Mouse (Mus musculus): Measurements from ENCODE around the gene Eno3. TPM values are rescaled to one million over a fixed set of nuclear protein-coding genes. Genes with fewer than 3 reads are reported as not detected.

Eno3 gene
- polyA plus RNA-seq, 1 experiment from 2014 or later: 14.5 TPM

- H3K4me2 ChIP-seq (replicated peaks; ENCODE audit: low read depth, low read length): peak overlapping the region; percentile 75
- H3K9ac ChIP-seq (replicated peaks; ENCODE audit: low read depth, low read length): peak overlapping the region; percentile 66
- WGBS: 16% methylated on average over 3 of the region's 3 CpGs
- peaks cover 23% of the 10 kb centered on the region for H3K4me1 ChIP-seq (ENCODE audit: control insufficient read depth, insufficient read depth, low read length)
- no peak for ATAC-seq (ENCODE audit: insufficient number of reproducible peaks, insufficient read depth, low FRiP score, low read depth)
- peak overlapping the region; percentile 72 for H3K4me3 ChIP-seq (ENCODE audit: low read depth, low read length)
- peak overlapping the region; percentile 73 for H3K27ac ChIP-seq (ENCODE audit: low read length)
- H3K9me3 ChIP-seq (ENCODE audit: control insufficient read depth, low read depth, low read length): no peaks in the 10 kb centered on the region
- H3K36me3 ChIP-seq (ENCODE audit: control insufficient read depth, insufficient read depth, low read length): peaks cover 44% of the 10 kb centered on the region
- no peaks in the 10 kb centered on the region for H3K27me3 ChIP-seq (ENCODE audit: control insufficient read depth, insufficient read depth, low read length)
These were observed 10.8 kb upstream of the Eno3 start for GRCm38 (mm10) chr11:70646259-70646555.

GRCm38 (mm10) chr11:70646691-70647650 lies 10.0 kb upstream of the Eno3 start, which contains the start of the genes Rnf167 and Slc25a11:
TSS of gene Rnf167 (plus strand) at chr11:70647235.
TSS of gene Slc25a11 (minus strand) at chr11:70647479.
- peak within 1 kb of the TSS; percentile 92 for H3K27ac ChIP-seq (ENCODE audit: low read length)
- H3K9ac ChIP-seq (replicated peaks; ENCODE audit: low read depth, low read length): peak within 1 kb of the TSS; percentile 66
- H3K4me1 ChIP-seq (ENCODE audit: control insufficient read depth, insufficient read depth, low read length): peaks cover 27% of the 10 kb centered on the region
- H3K36me3 ChIP-seq (ENCODE audit: control insufficient read depth, insufficient read depth, low read length): peaks cover 51% of the 10 kb centered on the region
- peak within 1 kb of the TSS; percentile 72 for H3K4me3 ChIP-seq (ENCODE audit: low read depth, low read length)
- H3K27me3 ChIP-seq (ENCODE audit: control insufficient read depth, insufficient read depth, low read length): no peaks in the 10 kb centered on the region
- no peaks in the 10 kb centered on the region for H3K9me3 ChIP-seq (ENCODE audit: control insufficient read depth, low read depth, low read length)
- H3K4me2 ChIP-seq (replicated peaks; ENCODE audit: low read depth, low read length): peak within 1 kb of the TSS; percentile 90
- ATAC-seq (ENCODE audit: insufficient number of reproducible peaks, insufficient read depth, low FRiP score, low read depth): peak; percentile 89
- under 1% methylated on average over 63 of the region's 63 CpGs for WGBS

- Histone ChIP-seq H3K4me2 (replicated peaks; ENCODE audit: low read depth, low read length) (peak overlapping the region; percentile 90), H3K27me3 (ENCODE audit: control insufficient read depth, insufficient read depth, low read length) (no peaks in the 10 kb centered on the region), H3K36me3 (ENCODE audit: control insufficient read depth, insufficient read depth, low read length) (peaks cover 56% of the 10 kb centered on the region), H3K27ac (ENCODE audit: low read length) (peak overlapping the region; percentile 92), H3K4me3 (ENCODE audit: low read depth, low read length) (peak overlapping the region; percentile 72), H3K9me3 (ENCODE audit: control insufficient read depth, low read depth, low read length) (no peaks in the 10 kb centered on the region), H3K4me1 (ENCODE audit: control insufficient read depth, insufficient read depth, low read length) (peaks cover 36% of the 10 kb centered on the region), H3K9ac (replicated peaks; ENCODE audit: low read depth, low read length) (peak overlapping the region; percentile 59)
- WGBS: 2% methylated on average over 28 of the region's 28 CpGs
- ATAC-seq (ENCODE audit: insufficient number of reproducible peaks, insufficient read depth, low FRiP score, low read depth): no peak
These were observed 9.1 kb upstream of the Eno3 start for GRCm38 (mm10) chr11:70647716-70648420.

GRCm38 (mm10) chr11:70648512-70648911 lies 8.5 kb upstream of the Eno3 start:
- peak overlapping the region; percentile 90 for H3K4me2 ChIP-seq (replicated peaks; ENCODE audit: low read depth, low read length)
- peaks cover 38% of the 10 kb centered on the region for H3K4me1 ChIP-seq (ENCODE audit: control insufficient read depth, insufficient read depth, low read length)
- no peak overlapping the region for H3K27ac ChIP-seq (ENCODE audit: low read length)
- 81% methylated on average over 4 of the region's 4 CpGs for WGBS
- no peaks in the 10 kb centered on the region for H3K9me3 ChIP-seq (ENCODE audit: control insufficient read depth, low read depth, low read length)
- H3K27me3 ChIP-seq (ENCODE audit: control insufficient read depth, insufficient read depth, low read length): no peaks in the 10 kb centered on the region
- H3K36me3 ChIP-seq (ENCODE audit: control insufficient read depth, insufficient read depth, low read length): peaks cover 53% of the 10 kb centered on the region
- H3K4me3 ChIP-seq (ENCODE audit: low read depth, low read length): peak overlapping the region; percentile 72
- no peak for ATAC-seq (ENCODE audit: insufficient number of reproducible peaks, insufficient read depth, low FRiP score, low read depth)
- peak overlapping the region; percentile 59; the same call in 1 of the 2 replicates for H3K9ac ChIP-seq (replicated peaks; ENCODE audit: low read depth, low read length)

GRCm38 (mm10) chr11:70649185-70649734 lies 7.7 kb upstream of the Eno3 start:
- peaks cover 38% of the 10 kb centered on the region for H3K4me1 ChIP-seq (ENCODE audit: control insufficient read depth, insufficient read depth, low read length)
- H3K27ac ChIP-seq (ENCODE audit: low read length): peak overlapping the region; percentile 45; the same call in 1 of the 2 replicates
- WGBS: 83% methylated on average over 8 of the region's 8 CpGs
- no peak overlapping the region for H3K9ac ChIP-seq (replicated peaks; ENCODE audit: low read depth, low read length)
- H3K36me3 ChIP-seq (ENCODE audit: control insufficient read depth, insufficient read depth, low read length): peaks cover 51% of the 10 kb centered on the region
- no peak for ATAC-seq (ENCODE audit: insufficient number of reproducible peaks, insufficient read depth, low FRiP score, low read depth)
- H3K9me3 ChIP-seq (ENCODE audit: control insufficient read depth, low read depth, low read length): no peaks in the 10 kb centered on the region
- H3K4me3 ChIP-seq (ENCODE audit: low read depth, low read length): no peak overlapping the region; the same call in 1 of the 2 replicates
- no peaks in the 10 kb centered on the region for H3K27me3 ChIP-seq (ENCODE audit: control insufficient read depth, insufficient read depth, low read length)
- H3K4me2 ChIP-seq (replicated peaks; ENCODE audit: low read depth, low read length): no peak overlapping the region

- ATAC-seq (ENCODE audit: insufficient number of reproducible peaks, insufficient read depth, low FRiP score, low read depth): no peak
- peak overlapping the region; percentile 63 for H3K27ac ChIP-seq (ENCODE audit: low read length)
- H3K27me3 ChIP-seq (ENCODE audit: control insufficient read depth, insufficient read depth, low read length): no peaks in the 10 kb centered on the region
- H3K9ac ChIP-seq (replicated peaks; ENCODE audit: low read depth, low read length): no peak overlapping the region
- H3K4me2 ChIP-seq (replicated peaks; ENCODE audit: low read depth, low read length): peak overlapping the region; percentile 85; the same call in 1 of the 2 replicates
- peaks cover 35% of the 10 kb centered on the region for H3K4me1 ChIP-seq (ENCODE audit: control insufficient read depth, insufficient read depth, low read length)
- peak overlapping the region; percentile 100; the same call in 1 of the 2 replicates for H3K4me3 ChIP-seq (ENCODE audit: low read depth, low read length)
- WGBS: 70% methylated on average over 12 of the region's 12 CpGs
- peaks cover 41% of the 10 kb centered on the region for H3K36me3 ChIP-seq (ENCODE audit: control insufficient read depth, insufficient read depth, low read length)
- H3K9me3 ChIP-seq (ENCODE audit: control insufficient read depth, low read depth, low read length): no peaks in the 10 kb centered on the region
These were observed 6.5 kb upstream of the Eno3 start for GRCm38 (mm10) chr11:70650322-70651175.

- H3K9ac ChIP-seq (replicated peaks; ENCODE audit: low read depth, low read length): no peak overlapping the region
- H3K4me1 ChIP-seq (ENCODE audit: control insufficient read depth, insufficient read depth, low read length): peaks cover 32% of the 10 kb centered on the region
- peak overlapping the region; percentile 100; the same call in 1 of the 2 replicates for H3K4me3 ChIP-seq (ENCODE audit: low read depth, low read length)
- H3K9me3 ChIP-seq (ENCODE audit: control insufficient read depth, low read depth, low read length): no peaks in the 10 kb centered on the region
- no peak overlapping the region for H3K27ac ChIP-seq (ENCODE audit: low read length)
- H3K4me2 ChIP-seq (replicated peaks; ENCODE audit: low read depth, low read length): peak overlapping the region; percentile 85; the same call in 1 of the 2 replicates
- 60% methylated on average over 2 of the region's 2 CpGs for WGBS
- H3K36me3 ChIP-seq (ENCODE audit: control insufficient read depth, insufficient read depth, low read length): peaks cover 40% of the 10 kb centered on the region
- H3K27me3 ChIP-seq (ENCODE audit: control insufficient read depth, insufficient read depth, low read length): no peaks in the 10 kb centered on the region
- no peak for ATAC-seq (ENCODE audit: insufficient number of reproducible peaks, insufficient read depth, low FRiP score, low read depth)
These were observed 5.6 kb upstream of the Eno3 start for GRCm38 (mm10) chr11:70651391-70651790.
